Mouse (Mus musculus): ENCODE results near the gene Adsl.
"Not testable (repeated sequence)": the region's sequence is repeated elsewhere in the genome, so short reads cannot be mapped to it uniquely, and the experiment has no call there.

Adsl gene

GRCm38 (mm10) chr15:80948145-80949135 lies at the start of gene Adsl:
Gene Adsl, plus strand, starts transcription at chr15:80948490.
- DNase-seq (ENCODE audit: low spot score), result peak; percentile 92

- DNase-seq (ENCODE audit: low spot score), result no peak
Measured at GRCm38 (mm10) chr15:80899806-80900205, 48.5 kb upstream of the Adsl start.

- no peak for DNase-seq (ENCODE audit: low spot score)
Measured at GRCm38 (mm10) chr15:80901806-80902513, 46.3 kb upstream of the Adsl start.

GRCm38 (mm10) chr15:80904776-80905175 lies 43.5 kb upstream of the Adsl start:
- not testable (repeated sequence) for DNase-seq (ENCODE audit: low spot score)

- DNase-seq (ENCODE audit: low spot score), result no peak
Measured at GRCm38 (mm10) chr15:80910183-80910582, 38.1 kb upstream of the Adsl start.

GRCm38 (mm10) chr15:80910790-80911531 lies 37.3 kb upstream of the Adsl start:
- no peak for DNase-seq (ENCODE audit: low spot score)

GRCm38 (mm10) chr15:80912175-80912574 lies 36.1 kb upstream of the Adsl start:
- DNase-seq (ENCODE audit: low spot score), result no peak

- no peak for DNase-seq (ENCODE audit: low spot score)
Measured at GRCm38 (mm10) chr15:80913803-80914202, 34.5 kb upstream of the Adsl start.

GRCm38 (mm10) chr15:80915850-80916249 lies 32.4 kb upstream of the Adsl start:
- DNase-seq (ENCODE audit: low spot score), result no peak

GRCm38 (mm10) chr15:80916621-80917020 lies 31.7 kb upstream of the Adsl start:
- DNase-seq (ENCODE audit: low spot score), result no peak

- DNase-seq (ENCODE audit: low spot score), result no peak
Measured at GRCm38 (mm10) chr15:80920346-80920745, 27.9 kb upstream of the Adsl start.

- no peak for DNase-seq (ENCODE audit: low spot score)
Measured at GRCm38 (mm10) chr15:80921781-80922180, 26.5 kb upstream of the Adsl start.

GRCm38 (mm10) chr15:80924211-80924610 lies 24.1 kb upstream of the Adsl start:
- DNase-seq (ENCODE audit: low spot score), result no peak

- DNase-seq (ENCODE audit: low spot score), result no peak
Measured at GRCm38 (mm10) chr15:80928811-80929355, 19.4 kb upstream of the Adsl start.

- no peak for DNase-seq (ENCODE audit: low spot score)
Measured at GRCm38 (mm10) chr15:80930048-80930571, 18.2 kb upstream of the Adsl start.

- DNase-seq (ENCODE audit: low spot score), result not testable (repeated sequence)
Measured at GRCm38 (mm10) chr15:80930676-80931320, 17.5 kb upstream of the Adsl start.

GRCm38 (mm10) chr15:80931345-80931960 lies 16.8 kb upstream of the Adsl start:
- DNase-seq (ENCODE audit: low spot score), result no peak

GRCm38 (mm10) chr15:80934841-80935240 lies 13.4 kb upstream of the Adsl start:
- no peak for DNase-seq (ENCODE audit: low spot score)

GRCm38 (mm10) chr15:80936686-80937085 lies 11.6 kb upstream of the Adsl start:
- DNase-seq (ENCODE audit: low spot score), result no peak

GRCm38 (mm10) chr15:80938615-80939014 lies 9.7 kb upstream of the Adsl start:
- DNase-seq (ENCODE audit: low spot score), result no peak

- DNase-seq (ENCODE audit: low spot score), result no peak
Measured at GRCm38 (mm10) chr15:80939401-80939800, 8.9 kb upstream of the Adsl start.
